Mouse (Mus musculus): ENCODE measurements around the gene Ccnb1. TPM values are rescaled to one million over a fixed set of nuclear protein-coding genes. Genes with fewer than 3 reads are reported as not detected.
"Not testable (repeated sequence)": the region's sequence is repeated elsewhere in the genome, so short reads cannot be mapped to it uniquely, and the experiment has no call there.

Ccnb1 gene
- polyA plus RNA-seq, 1 experiment, result 1.6 TPM

- Histone ChIP-seq H3K4me3 (replicated peaks) (no peak overlapping the region), H3K36me3 (ENCODE audit: control insufficient read depth) (peaks cover 92% of the 10 kb centered on the region), H3K9me3 (ENCODE audit: control insufficient read depth, low read length) (no peaks in the 10 kb centered on the region), H3K27me3 (ENCODE audit: control insufficient read depth) (no peaks in the 10 kb centered on the region), H3K4me1 (ENCODE audit: control insufficient read depth) (no peaks in the 10 kb centered on the region)
- no peak for TF ChIP-seq GATA1 (IDR thresholded peaks at IDR 0.05; ENCODE audit: low read length)
- no peak for TF ChIP-seq TAL1 (IDR thresholded peaks at IDR 0.05; ENCODE audit: low read length)
These were observed 37.5 kb upstream of the Ccnb1 start for GRCm38 (mm10) chr13:100823863-100824262.

DNA sequence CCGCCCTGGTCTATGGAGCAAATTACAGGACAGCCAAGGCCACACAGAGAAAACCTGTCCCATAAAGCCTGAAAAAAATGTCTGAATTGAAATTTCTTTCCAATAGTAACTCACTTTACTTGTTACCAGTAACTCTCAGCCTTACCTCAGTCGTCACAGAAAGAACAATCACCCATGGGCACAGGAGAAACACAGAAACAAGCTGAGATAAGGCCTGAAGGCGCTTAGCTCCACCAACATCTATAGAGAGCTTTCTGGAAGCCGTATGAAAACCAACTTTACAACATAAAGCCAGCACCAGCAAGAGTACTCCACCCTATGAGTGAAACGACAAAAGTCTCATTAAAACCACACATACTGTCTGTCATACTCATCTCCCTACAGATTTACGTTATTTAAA, 28.1 kb upstream of the Ccnb1 start:
- H3K36me3 ChIP-seq (ENCODE audit: control insufficient read depth), result peaks cover 88% of the 10 kb centered on the region

DNA sequence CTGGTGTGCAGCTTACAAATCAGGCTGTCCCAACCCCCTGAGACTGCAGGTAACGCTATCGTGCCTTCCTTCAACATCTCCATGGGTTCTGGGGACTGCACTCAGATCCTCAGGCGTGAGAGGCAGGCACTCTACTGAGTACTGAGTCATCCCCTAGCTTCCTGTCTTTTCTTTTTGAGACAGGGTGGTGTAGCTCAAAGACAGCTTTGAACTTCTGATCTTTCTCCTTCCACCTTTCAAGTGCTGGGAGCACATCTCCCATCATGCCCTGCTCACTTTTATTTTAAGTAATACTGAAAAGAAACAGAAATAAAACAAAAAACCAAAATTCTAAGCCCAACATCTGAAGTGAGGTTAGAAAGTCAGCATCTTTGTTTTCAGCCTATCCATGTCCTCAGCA, 19.4 kb upstream of the Ccnb1 start:
- no peak for TF ChIP-seq GATA1 (IDR thresholded peaks at IDR 0.05; ENCODE audit: low read length)
- TF ChIP-seq TAL1 (IDR thresholded peaks at IDR 0.05; ENCODE audit: low read length), result no peak
- peaks cover 3% of the 10 kb centered on the region for H3K9me3 ChIP-seq (ENCODE audit: control insufficient read depth, low read length)
- H3K4me1 ChIP-seq (ENCODE audit: control insufficient read depth), result no peaks in the 10 kb centered on the region
- H3K4me3 ChIP-seq (replicated peaks), result no peak overlapping the region
- H3K36me3 ChIP-seq (ENCODE audit: control insufficient read depth), result peaks cover 87% of the 10 kb centered on the region
- no peaks in the 10 kb centered on the region for H3K27me3 ChIP-seq (ENCODE audit: control insufficient read depth)

More for the DNA sequence above, 28.1 kb upstream of the Ccnb1 start:
- H3K4me3 ChIP-seq (replicated peaks), result no peak overlapping the region
- TF ChIP-seq GATA1 (IDR thresholded peaks at IDR 0.05; ENCODE audit: low read length) (no peak), TAL1 (IDR thresholded peaks at IDR 0.05; ENCODE audit: low read length) (no peak)
- H3K4me1 ChIP-seq (ENCODE audit: control insufficient read depth), result peaks cover 2% of the 10 kb centered on the region; the same call in 1 of the 2 replicates
- H3K27me3 ChIP-seq (ENCODE audit: control insufficient read depth), result no peaks in the 10 kb centered on the region
- no peaks in the 10 kb centered on the region for H3K9me3 ChIP-seq (ENCODE audit: control insufficient read depth, low read length)

DNA sequence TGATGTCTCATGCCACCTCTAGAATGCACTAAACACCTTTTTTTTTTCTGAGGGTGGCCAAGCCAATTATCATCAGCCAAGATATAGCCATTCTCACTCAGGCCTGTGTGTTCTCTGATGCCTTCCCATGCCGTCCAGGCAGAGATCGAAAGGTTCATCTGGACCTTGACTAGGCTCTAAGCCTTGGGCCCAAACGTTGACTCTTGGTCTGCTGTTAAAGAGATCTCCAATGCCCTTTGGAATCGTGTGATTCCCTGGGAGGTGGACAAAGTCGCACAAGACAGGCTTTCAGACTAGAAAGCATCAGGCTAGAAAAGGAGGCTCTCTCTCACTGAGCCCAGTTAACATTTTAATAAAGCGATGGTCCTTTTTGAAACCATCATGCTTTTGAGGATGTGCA, 10.8 kb upstream of the Ccnb1 start:
- H3K4me3 ChIP-seq (replicated peaks), result no peak overlapping the region
- no peaks in the 10 kb centered on the region for H3K9me3 ChIP-seq (ENCODE audit: control insufficient read depth, low read length)
- H3K27me3 ChIP-seq (ENCODE audit: control insufficient read depth), result no peaks in the 10 kb centered on the region
- H3K4me1 ChIP-seq (ENCODE audit: control insufficient read depth), result peaks cover 2% of the 10 kb centered on the region; the same call in 1 of the 2 replicates
- peaks cover 21% of the 10 kb centered on the region for H3K36me3 ChIP-seq (ENCODE audit: control insufficient read depth)
- TF ChIP-seq TAL1 (IDR thresholded peaks at IDR 0.05; ENCODE audit: low read length) (no peak), GATA1 (IDR thresholded peaks at IDR 0.05; ENCODE audit: low read length) (no peak)

DNA sequence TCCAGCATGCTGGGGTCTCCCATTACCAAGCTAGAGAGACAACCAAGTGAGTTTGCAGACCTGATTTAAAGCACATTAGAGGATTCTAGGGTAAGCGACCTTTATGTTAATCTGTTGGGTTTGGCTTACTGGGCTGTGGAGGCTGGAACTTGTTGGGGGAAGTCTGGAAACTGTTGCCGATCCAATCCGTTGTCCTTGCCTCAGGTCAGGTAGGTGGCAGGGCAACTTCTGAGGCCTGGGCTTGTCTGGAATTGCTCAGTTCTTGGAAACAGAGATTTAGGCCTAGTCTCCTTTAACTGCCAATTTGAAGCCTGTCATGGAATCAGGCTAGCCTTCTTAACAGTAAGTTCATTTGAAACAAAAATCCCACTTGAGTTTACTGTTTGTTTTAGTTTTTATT, 2.7 kb upstream of the Ccnb1 start:
- no peaks in the 10 kb centered on the region for H3K27me3 ChIP-seq (ENCODE audit: control insufficient read depth)
- TF ChIP-seq TAL1 (IDR thresholded peaks at IDR 0.05; ENCODE audit: low read length), result no peak
- no peak for TF ChIP-seq GATA1 (IDR thresholded peaks at IDR 0.05; ENCODE audit: low read length)
- no peak overlapping the region for H3K4me3 ChIP-seq (replicated peaks)
- H3K4me1 ChIP-seq (ENCODE audit: control insufficient read depth), result peaks cover 35% of the 10 kb centered on the region
- no peaks in the 10 kb centered on the region for H3K9me3 ChIP-seq (ENCODE audit: control insufficient read depth, low read length)
- H3K36me3 ChIP-seq (ENCODE audit: control insufficient read depth), result peaks cover 19% of the 10 kb centered on the region

GRCm38 (mm10) chr13:100788057-100788456, 1.7 kb upstream of the Ccnb1 start:
- H3K9me3 ChIP-seq (ENCODE audit: control insufficient read depth, low read length); H3K4me3 ChIP-seq (replicated peaks); H3K27me3 ChIP-seq (ENCODE audit: control insufficient read depth): not testable (repeated sequence)
- peaks cover 29% of the 10 kb centered on the region for H3K36me3 ChIP-seq (ENCODE audit: control insufficient read depth)
- H3K4me1 ChIP-seq (ENCODE audit: control insufficient read depth), result peaks cover 43% of the 10 kb centered on the region

- H3K9me3 ChIP-seq (ENCODE audit: control insufficient read depth, low read length), result no peaks in the 10 kb centered on the region
- H3K4me1 ChIP-seq (ENCODE audit: control insufficient read depth), result peaks cover 49% of the 10 kb centered on the region
- no peak overlapping the region for H3K4me3 ChIP-seq (replicated peaks)
- H3K27me3 ChIP-seq (ENCODE audit: control insufficient read depth), result no peaks in the 10 kb centered on the region
- TF ChIP-seq TAL1 (IDR thresholded peaks at IDR 0.05; ENCODE audit: low read length), result no peak
- TF ChIP-seq GATA1 (IDR thresholded peaks at IDR 0.05; ENCODE audit: low read length), result no peak
- peaks cover 35% of the 10 kb centered on the region for H3K36me3 ChIP-seq (ENCODE audit: control insufficient read depth)
These were observed 1.1 kb upstream of the Ccnb1 start for GRCm38 (mm10) chr13:100787316-100788010.

GRCm38 (mm10) chr13:100785806-100786413, 460 bp downstream of the Ccnb1 start:
- H3K36me3 ChIP-seq (ENCODE audit: control insufficient read depth), result peaks cover 51% of the 10 kb centered on the region
- no peaks in the 10 kb centered on the region for H3K27me3 ChIP-seq (ENCODE audit: control insufficient read depth)
- H3K9me3 ChIP-seq (ENCODE audit: control insufficient read depth, low read length), result no peaks in the 10 kb centered on the region
- H3K4me3 ChIP-seq (replicated peaks), result peak overlapping the region; percentile 100
- TF ChIP-seq GATA1 (IDR thresholded peaks at IDR 0.05; ENCODE audit: low read length) (no peak), TAL1 (IDR thresholded peaks at IDR 0.05; ENCODE audit: low read length) (no peak)
- H3K4me1 ChIP-seq (ENCODE audit: control insufficient read depth), result peaks cover 60% of the 10 kb centered on the region

DNA sequence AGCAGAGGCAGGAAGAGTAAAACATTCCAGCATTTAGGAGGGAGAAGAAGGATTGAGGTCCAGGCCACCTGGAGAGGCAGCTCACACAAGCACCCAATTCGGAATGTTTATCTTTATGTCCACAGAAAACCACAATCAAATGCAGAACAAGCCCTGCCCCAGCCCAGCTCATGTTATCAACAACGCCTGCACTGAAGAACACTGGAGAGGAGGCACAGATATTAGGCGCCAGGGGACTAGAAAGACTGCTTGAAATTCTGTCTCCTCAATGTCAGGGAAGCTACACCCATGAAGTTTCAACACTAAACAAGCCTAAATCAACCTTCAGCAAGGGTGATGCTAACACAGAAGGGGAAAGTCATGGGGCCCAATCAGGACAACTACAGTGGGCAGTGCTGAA, 8.9 kb downstream of the Ccnb1 start:
- Histone ChIP-seq H3K4me1 (ENCODE audit: control insufficient read depth) (peaks cover 87% of the 10 kb centered on the region), H3K36me3 (ENCODE audit: control insufficient read depth) (peaks cover 82% of the 10 kb centered on the region), H3K4me3 (replicated peaks) (peak overlapping the region; percentile 5)

More for the DNA sequence above, 8.9 kb downstream of the Ccnb1 start:
- H3K27me3 ChIP-seq (ENCODE audit: control insufficient read depth), result no peaks in the 10 kb centered on the region
- H3K9me3 ChIP-seq (ENCODE audit: control insufficient read depth, low read length), result no peaks in the 10 kb centered on the region
- TF ChIP-seq TAL1 (IDR thresholded peaks at IDR 0.05; ENCODE audit: low read length), result peak; percentile 41; the same call in 2 of the 3 replicates
- TF ChIP-seq GATA1 (IDR thresholded peaks at IDR 0.05; ENCODE audit: low read length), result peak; percentile 13; the same call in 1 of the 2 replicates
